Mouse (Mus musculus) limb, embryonic 11.5 days (tissue): ENCODE measurements around the gene Adk. TPM values are rescaled to one million over a fixed set of nuclear protein-coding genes. Genes with fewer than 3 reads are reported as not detected.
"Not testable (repeated sequence)": the region's sequence is repeated elsewhere in the genome, so short reads cannot be mapped to it uniquely, and the experiment has no call there.

ENCODE experiments used
- ATAC-seq: fragments of 200-750 bp; cut with Nextera tagmentation; 2 replicates; pipeline ENCODE4 v1.8.0; 2017; ENCODE audit warnings: low read depth; ENCODE audit not compliant: insufficient number of reproducible peaks, low FRiP score, low TSS enrichment
- DNase-seq: peaks from one replicate; pipeline ENCODE4 v3.0.0-alpha.2; 2015; ENCODE audit warnings: low spot score
- H3K27ac ChIP-seq: fragments of 300-500 bp; sonication (generic); replicated peaks from 2 replicates; pipeline ENCODE4 v1.5.1; 2014; ENCODE audit warnings: low read depth, mild to moderate bottlenecking, low read length
- H3K27me3 ChIP-seq: fragments of 300-500 bp; sonication (generic); 2 replicates; pipeline ENCODE4 v1.6.1; 2014; ENCODE audit warnings: mild to moderate bottlenecking, low read length, mixed read lengths; ENCODE audit not compliant: control insufficient read depth, insufficient read depth
- H3K36me3 ChIP-seq: fragments of 300-500 bp; sonication (generic); 2 replicates; pipeline ENCODE4 v1.6.1; 2014; ENCODE audit warnings: mild to moderate bottlenecking, low read length, moderate library complexity, mixed read lengths; ENCODE audit not compliant: control insufficient read depth, insufficient read depth
- H3K4me1 ChIP-seq: fragments of 300-500 bp; sonication (generic); 2 replicates; pipeline ENCODE4 v1.6.1; 2014; ENCODE audit warnings: low read length, mixed read lengths; ENCODE audit not compliant: control insufficient read depth, insufficient read depth
- H3K4me2 ChIP-seq: fragments of 300-500 bp; sonication (generic); 2 replicates; pipeline ENCODE4 v1.6.1; 2014; ENCODE audit warnings: low read depth, mild to moderate bottlenecking, moderate library complexity; ENCODE audit not compliant: severe bottlenecking
- H3K4me3 ChIP-seq: fragments of 300-500 bp; sonication (generic); 2 replicates; pipeline ENCODE4 v1.5.1; 2014; ENCODE audit warnings: low read depth, low read length
- H3K9ac ChIP-seq: fragments of 300-500 bp; sonication (generic); 2 replicates; pipeline ENCODE4 v1.6.1; 2014; ENCODE audit warnings: mild to moderate bottlenecking, low read length
- H3K9me3 ChIP-seq: fragments of 300-500 bp; sonication (generic); 2 replicates; pipeline ENCODE4 v1.6.1; 2016; ENCODE audit warnings: low read length; ENCODE audit not compliant: control insufficient read depth
- WGBS: fragments of 180-500 bp; shearing (Covaris S2); extraction: QIAGEN DNeasy Blood & Tissue Kit; methylation state at CpG from one replicate; pipeline ENCODE4 v1.1.7; 2014; 5-methylcytosine and 5-hydroxymethylcytosine counted together
- polyA plus RNA-seq: library from polyadenylated mRNA; unstranded; fragments of >200 nt; fragmentation: Nextera tagmentation; extraction: Ambion mirVana; gene quantifications from 2 replicates; pipeline ENCODE4 v1.2.1, GENCODE M21; 2014

Adk gene
- polyA plus RNA-seq, 1 experiment from 2014 or later = 149 TPM

DNA sequence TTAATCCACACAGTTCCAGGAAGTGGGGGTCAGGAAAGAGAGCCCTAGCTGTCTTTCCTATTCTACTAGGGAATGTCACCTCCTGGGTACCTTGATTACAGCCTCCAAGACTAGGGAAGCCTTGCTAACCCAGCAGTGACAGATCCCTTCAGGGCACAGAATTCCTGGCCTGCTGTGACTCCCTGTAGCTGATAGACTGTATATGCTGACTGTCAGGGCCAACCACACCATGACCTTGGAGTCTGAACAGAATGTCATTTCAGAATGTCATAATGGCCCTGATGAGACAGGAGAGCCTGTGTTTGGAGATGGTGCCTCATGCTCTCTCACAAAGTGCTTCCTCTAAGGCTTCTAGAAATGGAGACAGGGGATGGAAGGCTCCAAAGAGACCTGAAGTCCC, 404.2 kb downstream of the Adk start:
- Histone ChIP-seq H3K9ac (no peak overlapping the region), H3K4me1 (no peaks in the 10 kb centered on the region), H3K4me2 (no peak overlapping the region), H3K27me3 (no peaks in the 10 kb centered on the region), H3K27ac (no peak overlapping the region), H3K36me3 (no peaks in the 10 kb centered on the region), H3K9me3 (no peaks in the 10 kb centered on the region), H3K4me3 (no peak overlapping the region)
- no peak for ATAC-seq
- no peak for DNase-seq

DNA sequence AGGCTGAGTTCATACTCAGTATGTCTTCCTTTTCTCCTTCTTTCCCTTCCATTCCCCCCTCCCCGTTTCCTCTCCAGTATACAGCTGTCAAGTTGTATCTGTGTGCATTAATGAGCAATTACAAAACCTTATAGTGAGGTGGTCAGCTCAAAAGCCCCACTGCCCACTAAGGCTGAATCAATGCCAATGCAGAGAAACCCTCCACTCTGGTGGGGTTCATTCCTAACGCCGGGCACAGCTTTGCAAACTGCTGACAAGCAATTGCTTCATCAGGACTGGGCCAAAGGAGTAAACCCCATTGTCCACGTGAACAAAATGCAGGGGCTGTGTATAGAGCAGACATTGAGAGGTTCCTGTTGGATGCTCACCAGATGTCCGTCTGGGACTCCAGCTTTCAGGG, 405.5 kb downstream of the Adk start:
- ATAC-seq (no peak), DNase-seq (no peak)
- no peak overlapping the region for H3K9ac ChIP-seq
- H3K4me2 ChIP-seq = no peak overlapping the region
- H3K36me3 ChIP-seq = no peaks in the 10 kb centered on the region
- no peaks in the 10 kb centered on the region for H3K9me3 ChIP-seq
- no peak overlapping the region for H3K4me3 ChIP-seq
- WGBS = 89% methylated on average over 5 of the region's 5 CpGs
- no peak overlapping the region for H3K27ac ChIP-seq
- peaks cover 6% of the 10 kb centered on the region; the same call in 1 of the 2 replicates for H3K4me1 ChIP-seq
- H3K27me3 ChIP-seq = no peaks in the 10 kb centered on the region

DNA sequence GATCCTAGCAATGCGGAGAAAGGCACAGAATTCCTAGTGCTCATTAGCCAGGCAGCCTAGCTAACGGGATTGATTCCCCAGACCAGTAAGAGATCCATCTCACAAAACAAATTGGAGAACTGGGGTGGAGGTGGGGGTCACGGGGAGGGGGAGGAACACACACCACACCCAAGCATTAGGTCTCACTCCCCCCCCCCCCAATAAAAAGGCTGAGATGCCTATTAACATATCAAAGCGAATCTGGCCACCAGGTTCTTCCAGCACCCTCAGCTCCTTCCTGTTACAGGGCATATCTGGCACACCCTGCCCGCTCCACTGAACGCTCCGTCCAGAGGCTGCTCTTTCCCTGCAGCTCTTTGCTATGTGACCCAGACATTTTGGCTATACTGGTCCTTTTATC, 406.3 kb downstream of the Adk start:
- Histone ChIP-seq H3K4me2 (no peak overlapping the region), H3K27me3 (no peaks in the 10 kb centered on the region), H3K4me3 (no peak overlapping the region), H3K36me3 (no peaks in the 10 kb centered on the region), H3K9me3 (no peaks in the 10 kb centered on the region), H3K4me1 (peaks cover 8% of the 10 kb centered on the region; the same call in 1 of the 2 replicates), H3K27ac (no peak overlapping the region), H3K9ac (no peak overlapping the region)
- WGBS = 66% methylated on average over 7 of the region's 7 CpGs
- no peak for DNase-seq
- no peak for ATAC-seq

DNA sequence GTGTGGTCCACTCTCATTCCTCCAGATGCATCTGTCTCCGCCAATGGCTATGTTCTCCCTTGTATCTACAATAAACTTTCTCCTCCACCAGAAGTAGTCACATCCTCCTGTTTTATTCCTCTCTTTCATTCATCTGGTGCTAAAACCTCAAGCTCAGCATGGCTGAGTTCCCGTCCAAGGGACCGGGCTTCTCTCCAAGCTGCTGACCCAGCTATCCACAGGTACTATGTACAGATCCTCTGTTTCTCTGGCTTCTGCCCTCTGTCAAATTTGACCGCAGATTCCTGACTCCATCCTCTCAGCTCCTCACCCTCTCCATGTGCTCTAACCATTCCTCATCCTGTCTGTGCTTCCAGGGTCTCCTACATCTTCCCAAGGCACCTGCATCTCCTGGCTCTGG, 406.8 kb downstream of the Adk start:
- Histone ChIP-seq H3K9me3 (no peaks in the 10 kb centered on the region), H3K4me3 (no peak overlapping the region), H3K27me3 (no peaks in the 10 kb centered on the region), H3K36me3 (no peaks in the 10 kb centered on the region), H3K4me1 (peaks cover 8% of the 10 kb centered on the region; the same call in 1 of the 2 replicates), H3K9ac (no peak overlapping the region), H3K4me2 (no peak overlapping the region), H3K27ac (no peak overlapping the region)
- DNase-seq (no peak), ATAC-seq (no peak)
- WGBS = 89% methylated on average over 4 of the region's 4 CpGs

DNA sequence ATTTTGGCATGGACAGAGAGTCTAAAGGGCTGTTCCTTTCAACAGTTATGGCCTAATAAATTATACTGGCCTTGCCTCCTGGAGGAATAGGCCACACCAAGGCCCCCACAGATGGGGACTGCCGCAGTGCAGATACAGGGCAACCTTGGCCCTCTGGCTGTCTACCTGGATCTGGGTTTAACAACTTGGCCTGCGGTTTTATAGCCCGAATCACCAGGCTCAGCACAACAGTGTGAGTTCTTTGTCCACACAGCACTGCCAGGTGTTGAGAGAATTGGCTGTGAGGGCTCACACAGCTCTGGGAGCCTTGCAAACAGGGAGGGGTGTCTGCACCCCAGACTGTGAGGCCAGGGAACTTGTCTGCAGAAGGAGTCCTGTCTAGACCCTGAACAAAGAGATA, 410.0 kb downstream of the Adk start:
- peak; percentile 82 for DNase-seq
- peak overlapping the region; percentile 72 for H3K27ac ChIP-seq

DNA sequence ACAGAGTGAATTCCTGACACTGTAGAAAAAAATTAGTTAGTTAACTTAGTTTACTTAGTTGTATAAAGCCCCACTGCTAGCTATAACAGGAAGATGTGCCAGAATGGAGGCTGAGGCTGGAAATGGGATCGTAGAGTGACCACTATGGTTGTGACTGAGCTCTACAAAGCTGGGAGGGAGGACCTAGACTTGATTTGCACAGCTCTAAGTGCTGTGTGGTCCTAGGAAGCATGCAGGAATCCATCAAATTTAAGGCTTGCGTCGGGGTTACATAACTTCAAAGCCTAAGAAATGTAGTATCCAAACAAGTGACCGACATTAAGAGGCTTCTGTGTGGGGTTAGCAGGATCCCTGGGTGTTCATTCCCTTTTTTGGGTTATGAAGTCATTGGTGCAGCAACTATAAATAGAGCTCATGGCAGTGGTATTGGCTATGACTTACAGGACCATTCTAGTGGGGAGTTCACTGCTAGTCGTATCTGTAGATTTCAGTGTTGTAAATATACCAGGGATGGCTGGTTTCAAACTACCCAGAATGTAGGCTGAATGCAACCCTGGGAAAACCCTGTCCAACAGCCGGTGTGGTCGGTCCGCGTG, 410.8 kb downstream of the Adk start:
- 83% methylated on average over 9 of the region's 9 CpGs for WGBS
- Histone ChIP-seq H3K4me3 (no peak overlapping the region), H3K4me2 (no peak overlapping the region), H3K27me3 (no peaks in the 10 kb centered on the region), H3K9me3 (no peaks in the 10 kb centered on the region), H3K4me1 (peaks cover 8% of the 10 kb centered on the region; the same call in 1 of the 2 replicates), H3K36me3 (no peaks in the 10 kb centered on the region), H3K27ac (peak overlapping the region; percentile 72), H3K9ac (no peak overlapping the region)
- DNase-seq = no peak
- no peak for ATAC-seq

More for the DNA sequence above, 410.0 kb downstream of the Adk start:
- Histone ChIP-seq H3K27me3 (no peaks in the 10 kb centered on the region), H3K9me3 (no peaks in the 10 kb centered on the region), H3K4me1 (peaks cover 8% of the 10 kb centered on the region; the same call in 1 of the 2 replicates), H3K4me2 (no peak overlapping the region), H3K4me3 (no peak overlapping the region), H3K9ac (no peak overlapping the region), H3K36me3 (no peaks in the 10 kb centered on the region)
- peak; percentile 92 for ATAC-seq
- WGBS = 15% methylated on average over 3 of the region's 3 CpGs

DNA sequence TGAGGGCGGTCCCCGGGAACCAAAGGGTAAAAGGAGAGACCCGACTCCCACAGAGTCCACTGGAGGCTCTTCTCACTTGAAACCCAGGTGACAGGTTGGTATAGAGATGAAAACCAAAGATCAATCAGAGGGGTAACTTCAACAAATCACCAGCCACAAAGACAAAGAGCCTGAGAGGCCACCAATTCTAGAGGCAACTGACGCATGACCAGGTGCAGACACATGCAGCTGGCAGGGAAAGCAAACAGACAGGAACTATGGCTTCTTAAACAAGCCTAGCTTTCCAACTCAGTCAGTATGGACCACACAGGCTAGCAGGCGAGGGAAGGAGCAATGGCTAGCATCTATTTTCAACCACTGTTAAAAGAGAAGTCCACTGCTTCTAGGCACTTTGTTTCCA, 418.0 kb downstream of the Adk start:
- Histone ChIP-seq H3K36me3 (no peaks in the 10 kb centered on the region), H3K9ac (no peak overlapping the region), H3K4me2 (no peak overlapping the region), H3K4me3 (no peak overlapping the region), H3K9me3 (no peaks in the 10 kb centered on the region), H3K4me1 (no peaks in the 10 kb centered on the region), H3K27me3 (no peaks in the 10 kb centered on the region), H3K27ac (no peak overlapping the region)
- WGBS = 85% methylated on average over 5 of the region's 5 CpGs
- ATAC-seq (no peak), DNase-seq (no peak)

DNA sequence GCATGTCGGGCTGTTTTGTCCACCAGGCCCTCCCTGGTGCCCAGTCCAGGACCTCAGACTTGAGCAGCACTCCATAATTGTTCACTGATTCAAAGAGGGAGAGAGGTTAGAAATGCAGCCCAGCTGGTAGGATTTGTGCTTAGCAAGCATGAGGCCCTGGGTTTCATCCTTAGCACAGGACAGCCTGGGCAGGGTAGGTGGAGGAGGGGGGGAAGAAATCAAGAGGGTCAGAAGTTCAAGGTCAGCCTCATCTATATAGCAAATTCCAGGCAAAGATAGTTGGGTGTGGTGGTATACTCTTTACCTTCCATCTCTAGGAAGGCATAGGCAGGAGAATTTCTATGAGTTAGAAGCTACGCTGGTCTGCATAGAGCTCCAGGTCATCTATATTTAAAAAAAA, 419.6 kb downstream of the Adk start:
- Histone ChIP-seq H3K4me1 (no peaks in the 10 kb centered on the region), H3K27me3 (no peaks in the 10 kb centered on the region), H3K27ac (no peak overlapping the region), H3K9ac (no peak overlapping the region), H3K36me3 (no peaks in the 10 kb centered on the region), H3K4me2 (no peak overlapping the region), H3K4me3 (no peak overlapping the region), H3K9me3 (no peaks in the 10 kb centered on the region)
- 94% methylated on average over 2 of the region's 2 CpGs for WGBS
- ATAC-seq (no peak), DNase-seq (no peak)

DNA sequence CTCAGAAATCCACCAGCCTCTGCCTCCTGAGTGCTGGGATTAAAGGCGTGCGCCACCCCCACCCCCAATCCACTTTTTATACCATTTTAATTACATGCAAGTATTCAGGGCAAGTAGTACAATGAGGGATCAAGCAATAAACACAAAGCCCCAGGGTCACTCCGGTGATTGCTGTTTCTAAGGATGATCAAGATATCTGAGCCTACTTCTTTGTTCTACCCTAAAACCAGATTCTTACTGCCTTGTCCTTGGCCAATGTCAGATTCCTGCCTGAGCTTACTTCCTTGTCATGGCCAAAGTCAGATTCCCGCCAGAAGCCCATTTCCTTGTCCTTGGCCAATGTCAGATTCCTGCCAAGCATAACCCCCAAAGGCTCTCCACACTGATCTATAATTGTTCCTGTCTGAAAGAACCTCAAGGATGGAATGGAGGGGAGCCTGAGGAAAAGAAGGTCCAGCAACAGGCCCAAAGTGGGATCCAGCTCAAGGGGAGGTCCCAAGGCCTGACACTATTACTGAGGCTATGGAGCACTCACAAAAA, 422.3 kb downstream of the Adk start:
- not testable (repeated sequence) for H3K27ac ChIP-seq, H3K9me3 ChIP-seq, H3K27me3 ChIP-seq, H3K9ac ChIP-seq, H3K4me2 ChIP-seq, DNase-seq, H3K36me3 ChIP-seq, ATAC-seq, H3K4me3 ChIP-seq, H3K4me1 ChIP-seq
- WGBS = 91% methylated on average over 4 of the region's 4 CpGs
